Mouse (Mus musculus): ENCODE measurements around the gene Rab37. TPM values are rescaled to one million over a fixed set of nuclear protein-coding genes. Genes with fewer than 3 reads are reported as not detected.

The Rab37 gene
- polyA plus RNA-seq, 1 experiment = 22.7 TPM

GRCm38 (mm10) chr11:115129508-115130126 is 38.4 kb downstream of the Rab37 start:
- DNase-seq (ENCODE audit: extremely low spot score in 1 of 2, low spot score in 1 of 2) = no peak

- no peak for DNase-seq (ENCODE audit: extremely low spot score in 1 of 2, low spot score in 1 of 2)
These were observed 40.6 kb downstream of the Rab37 start for GRCm38 (mm10) chr11:115131768-115132381.

- DNase-seq (ENCODE audit: extremely low spot score in 1 of 2, low spot score in 1 of 2) = no peak
These were observed 42.6 kb downstream of the Rab37 start, which contains the start of gene Cd300lf for GRCm38 (mm10) chr11:115133800-115134199. TSS of gene Cd300lf (minus strand) at chr11:115133992.

GRCm38 (mm10) chr11:115138597-115139262 is 47.5 kb downstream of the Rab37 start:
- DNase-seq (ENCODE audit: extremely low spot score in 1 of 2, low spot score in 1 of 2) = no peak

GRCm38 (mm10) chr11:115141970-115142369 is 50.7 kb downstream of the Rab37 start:
- no peak for DNase-seq (ENCODE audit: extremely low spot score in 1 of 2, low spot score in 1 of 2)

GRCm38 (mm10) chr11:115147813-115148212 is 56.6 kb downstream of the Rab37 start:
- no peak for DNase-seq (ENCODE audit: extremely low spot score in 1 of 2, low spot score in 1 of 2)

- no peak for DNase-seq (ENCODE audit: extremely low spot score in 1 of 2, low spot score in 1 of 2)
These were observed 59.6 kb downstream of the Rab37 start for GRCm38 (mm10) chr11:115150741-115151254.

GRCm38 (mm10) chr11:115151755-115152429 is 60.7 kb downstream of the Rab37 start:
- no peak for DNase-seq (ENCODE audit: extremely low spot score in 1 of 2, low spot score in 1 of 2)

- no peak for DNase-seq (ENCODE audit: extremely low spot score in 1 of 2, low spot score in 1 of 2)
These were observed 61.9 kb downstream of the Rab37 start for GRCm38 (mm10) chr11:115153088-115153487.

- peak in 1 of 2 experiments; percentile 72 for DNase-seq (ENCODE audit: extremely low spot score in 1 of 2, low spot score in 1 of 2)
These were observed 62.6 kb downstream of the Rab37 start for GRCm38 (mm10) chr11:115153699-115154292.

GRCm38 (mm10) chr11:115155053-115155634 is 63.9 kb downstream of the Rab37 start:
- no peak for DNase-seq (ENCODE audit: extremely low spot score in 1 of 2, low spot score in 1 of 2)

- no peak for DNase-seq (ENCODE audit: extremely low spot score in 1 of 2, low spot score in 1 of 2)
These were observed 66.9 kb downstream of the Rab37 start for GRCm38 (mm10) chr11:115157933-115158719.

GRCm38 (mm10) chr11:115160016-115160797 is 69.0 kb downstream of the Rab37 start:
- peak in 1 of 2 experiments; percentile 70 for DNase-seq (ENCODE audit: extremely low spot score in 1 of 2, low spot score in 1 of 2)

- DNase-seq (ENCODE audit: extremely low spot score in 1 of 2, low spot score in 1 of 2) = peak in 1 of 2 experiments; percentile 62
These were observed 69.8 kb downstream of the Rab37 start for GRCm38 (mm10) chr11:115160883-115161577.

- no peak for DNase-seq (ENCODE audit: extremely low spot score in 1 of 2, low spot score in 1 of 2)
These were observed 70.5 kb downstream of the Rab37 start for GRCm38 (mm10) chr11:115161578-115162204.

- DNase-seq (ENCODE audit: extremely low spot score in 1 of 2, low spot score in 1 of 2) = no peak
These were observed 71.0 kb downstream of the Rab37 start for GRCm38 (mm10) chr11:115162205-115162601.

GRCm38 (mm10) chr11:115162832-115163480 is 71.7 kb downstream of the Rab37 start, which contains the start of gene Slc9a3r1:
TSS of gene Slc9a3r1 (plus strand) at chr11:115163341.
- peak; percentile 87 to 92 for DNase-seq (ENCODE audit: extremely low spot score in 1 of 2, low spot score in 1 of 2)

All from frontal cortex, adult 2 months (tissue).